Mouse (Mus musculus): ENCODE measurements around the gene Atxn2l.

Atxn2l gene

DNA sequence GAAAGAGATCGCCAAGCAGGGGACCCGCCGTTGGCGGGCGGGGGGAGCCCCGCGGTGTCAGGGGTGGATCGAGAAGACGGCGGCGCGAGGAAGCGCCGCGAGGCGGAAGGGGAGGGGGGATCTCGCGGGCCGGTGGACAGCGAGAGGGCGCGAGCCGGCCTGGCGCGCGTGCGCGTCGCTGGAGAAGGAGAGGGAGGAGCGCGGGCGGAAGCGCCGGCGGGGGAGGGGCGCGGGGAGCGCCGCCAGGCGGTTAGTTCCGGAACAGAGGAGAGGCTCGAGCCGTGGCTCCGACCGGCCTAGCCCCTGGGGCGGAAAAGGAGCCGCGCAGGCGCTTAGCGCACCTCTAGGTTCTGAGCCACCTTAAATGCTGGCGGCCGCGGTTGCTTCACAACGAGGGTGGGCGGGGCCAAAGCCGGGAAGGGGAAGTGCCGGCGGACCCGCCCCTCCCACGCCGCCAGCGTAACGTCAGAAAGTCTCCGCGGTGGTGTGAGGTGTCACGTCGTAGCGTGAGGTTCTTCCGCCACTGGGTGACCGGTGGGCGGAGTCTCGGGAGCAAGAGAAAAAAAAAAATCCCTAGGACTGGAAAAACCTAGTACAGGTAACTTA lies at the start of gene Atxn2l:
TSS of gene Atxn2l (minus strand) at position 165 of the 606 bp plus-strand sequence.
- DNase-seq (ENCODE audit: extremely low spot score, low spot score): peak; percentile 99

DNA sequence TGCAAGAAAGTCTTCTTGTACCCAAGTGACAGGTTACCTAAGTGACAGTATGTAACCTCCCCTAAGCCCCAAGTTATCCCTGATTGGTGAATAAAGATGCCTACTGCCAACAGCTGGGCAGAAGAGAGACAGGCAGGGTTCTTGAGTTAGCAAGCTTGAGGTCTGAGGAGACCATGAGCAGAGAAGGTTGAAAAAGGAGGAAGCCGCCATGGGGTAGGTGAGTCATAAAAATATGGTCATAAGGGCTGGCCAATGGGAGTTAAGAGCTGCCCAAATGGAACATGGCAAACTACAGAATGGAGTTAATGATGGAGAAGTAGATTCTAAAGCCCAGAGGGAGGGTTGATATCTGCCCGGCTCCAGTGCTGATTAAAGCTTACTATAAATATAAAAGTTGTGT lies 42.4 kb upstream of the Atxn2l start:
- no peak for DNase-seq (ENCODE audit: extremely low spot score, low spot score)

DNA sequence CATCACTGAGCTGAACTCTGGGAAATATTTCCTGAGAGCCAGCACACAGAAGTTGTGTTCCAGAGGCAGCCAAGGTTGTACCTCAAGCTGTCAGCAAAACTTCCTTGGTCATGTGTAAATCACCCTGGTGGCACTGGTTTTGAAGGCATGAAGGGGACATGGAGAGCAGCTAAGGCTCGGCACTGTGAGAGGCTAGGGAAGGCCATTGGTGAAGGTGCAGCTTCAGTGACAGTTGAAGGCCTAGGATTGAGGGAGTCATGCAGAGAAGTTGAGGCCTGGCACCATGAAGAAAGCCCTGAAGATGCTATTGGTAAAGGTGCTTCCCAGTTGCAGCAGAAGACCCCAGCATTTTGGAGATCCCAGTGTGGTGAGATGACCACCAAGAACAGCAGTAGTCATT lies 38.4 kb upstream of the Atxn2l start:
- no peak for DNase-seq (ENCODE audit: extremely low spot score, low spot score)

DNA sequence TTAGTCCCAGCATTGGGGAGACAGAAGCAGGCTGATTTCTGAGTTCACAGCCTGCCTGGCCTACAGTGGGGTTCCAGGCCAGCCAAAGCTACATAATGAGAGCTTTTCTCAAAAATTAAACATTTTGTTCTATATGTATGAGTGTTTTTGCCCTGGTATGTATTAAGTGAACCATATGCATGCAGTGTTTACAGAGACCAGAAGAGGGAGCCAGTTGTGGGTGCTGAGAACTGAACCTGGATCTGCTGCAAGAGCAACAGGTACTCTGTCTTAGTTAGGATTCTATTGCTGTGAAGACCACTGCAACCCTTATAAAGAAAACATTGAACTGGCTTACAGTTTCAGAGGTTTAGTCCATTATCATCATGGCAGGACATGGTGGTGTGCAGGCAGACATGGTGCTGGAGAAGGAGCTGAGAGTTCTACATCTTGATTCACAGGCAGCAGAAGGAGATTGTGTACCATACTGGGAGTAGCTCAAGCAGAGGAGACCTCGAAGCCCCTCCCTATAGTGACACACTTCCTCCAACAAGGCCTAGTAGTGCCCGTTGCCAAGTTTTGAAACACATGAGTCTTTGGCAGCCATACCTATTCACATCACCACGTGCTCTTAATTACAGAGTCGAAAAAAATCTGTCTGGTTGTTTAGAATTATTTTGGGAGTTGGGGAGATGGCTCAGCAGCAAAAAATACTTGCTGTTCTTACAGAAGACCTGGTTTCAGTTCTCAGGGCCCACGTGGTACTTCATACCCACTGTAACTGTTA lies 34.8 kb upstream of the Atxn2l start:
- DNase-seq (ENCODE audit: extremely low spot score, low spot score): no peak

DNA sequence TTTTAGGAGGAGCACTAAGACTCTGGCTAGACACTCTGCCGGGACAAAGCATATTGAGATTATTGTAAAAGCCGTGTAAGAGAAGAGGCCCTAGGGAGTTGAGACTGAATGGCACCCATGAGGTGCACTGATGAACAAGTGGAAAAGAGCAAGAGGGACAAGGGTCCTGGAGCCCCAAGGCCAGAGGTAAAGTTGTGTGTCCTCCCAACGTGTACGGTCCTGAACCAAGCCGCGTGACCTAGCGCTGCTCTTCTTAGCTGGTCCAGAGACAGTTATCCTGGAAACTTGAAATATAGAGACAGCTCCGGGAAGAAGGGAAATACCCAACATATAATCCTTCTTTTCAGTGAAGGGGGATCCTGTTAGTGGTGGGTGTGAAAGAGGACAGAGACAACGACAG lies 33.2 kb upstream of the Atxn2l start:
- no peak for DNase-seq (ENCODE audit: extremely low spot score, low spot score)

DNA sequence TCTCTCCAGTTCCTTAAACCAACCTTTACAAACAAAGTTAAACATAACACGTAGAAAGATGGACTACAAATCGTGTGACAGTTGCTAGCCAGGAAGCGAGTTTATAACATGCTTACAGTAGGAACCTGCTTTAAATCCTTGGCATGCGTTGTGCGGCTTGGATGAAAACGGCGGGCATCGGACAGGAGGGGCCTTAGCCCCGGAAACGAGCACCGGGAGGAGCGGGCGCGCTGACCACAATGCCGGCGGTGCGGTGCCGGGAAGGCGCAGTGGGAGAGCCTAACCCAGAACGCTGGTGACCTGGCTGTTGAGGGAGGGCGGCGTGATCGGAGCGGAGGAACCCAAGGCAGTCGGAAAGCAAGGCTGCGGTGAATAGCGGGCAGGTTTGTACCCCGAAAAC lies 32.5 kb upstream of the Atxn2l start:
- peak; percentile 47 for DNase-seq (ENCODE audit: extremely low spot score, low spot score)

DNA sequence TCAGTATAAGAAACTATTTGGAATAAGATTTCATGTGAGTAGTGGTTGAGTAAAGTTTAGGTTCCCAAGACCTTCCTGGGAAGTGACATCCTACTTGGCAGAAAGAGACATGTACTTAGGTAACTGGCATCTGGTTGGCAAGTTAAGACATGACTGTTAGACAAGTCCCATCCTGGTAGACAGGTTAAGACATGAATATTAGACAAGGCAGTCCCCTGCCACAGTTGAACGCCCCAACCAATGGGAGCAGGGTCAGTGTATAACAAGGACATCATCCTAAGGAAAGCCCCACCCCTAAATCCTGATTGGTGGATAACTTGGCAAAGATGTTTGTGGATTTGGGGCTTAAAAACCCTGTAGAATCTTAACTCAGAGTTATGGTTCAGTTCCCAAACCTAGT lies 30.2 kb upstream of the Atxn2l start:
- no peak for DNase-seq (ENCODE audit: extremely low spot score, low spot score)

DNA sequence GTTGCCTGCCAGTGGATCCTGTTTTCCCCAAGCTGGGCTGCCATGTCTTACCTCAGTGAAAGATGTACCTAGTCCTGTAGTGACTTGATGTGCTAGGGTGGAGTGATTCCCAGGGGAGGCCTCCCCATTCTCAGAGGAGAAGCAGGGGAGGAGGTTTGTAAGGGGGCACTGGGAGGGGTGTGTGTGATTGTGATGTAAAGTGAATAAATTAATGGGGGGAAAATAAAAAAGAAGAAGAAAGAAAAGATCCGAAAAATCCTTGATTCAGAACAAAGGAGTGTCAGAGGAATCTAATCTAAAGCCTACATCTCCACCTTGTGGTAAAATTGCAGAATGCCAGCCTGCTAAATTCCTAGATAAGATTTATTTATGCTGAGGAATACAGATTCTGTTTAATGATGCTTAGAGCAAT lies 24.9 kb upstream of the Atxn2l start:
- DNase-seq (ENCODE audit: extremely low spot score, low spot score): peak; percentile 54

DNA sequence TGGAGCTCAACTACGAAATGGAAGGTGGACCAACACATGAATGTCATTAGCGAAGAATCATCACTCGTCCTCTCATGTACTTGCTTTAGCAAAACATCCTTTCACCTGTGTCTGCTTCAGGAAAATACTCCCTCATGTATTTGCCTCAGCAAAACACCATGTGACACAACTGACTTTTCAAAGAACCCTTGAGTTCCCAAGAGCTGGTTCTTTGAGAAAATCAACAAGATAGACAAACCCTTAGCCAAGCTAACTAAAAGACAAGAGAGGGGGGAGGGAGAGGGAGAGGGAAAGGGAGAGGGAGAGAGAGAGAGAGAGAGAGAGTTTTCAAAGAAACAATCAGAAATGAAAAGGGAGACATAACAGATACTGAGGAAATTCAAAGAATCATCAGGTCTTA lies 20.1 kb upstream of the Atxn2l start:
- DNase-seq (ENCODE audit: extremely low spot score, low spot score): no peak

DNA sequence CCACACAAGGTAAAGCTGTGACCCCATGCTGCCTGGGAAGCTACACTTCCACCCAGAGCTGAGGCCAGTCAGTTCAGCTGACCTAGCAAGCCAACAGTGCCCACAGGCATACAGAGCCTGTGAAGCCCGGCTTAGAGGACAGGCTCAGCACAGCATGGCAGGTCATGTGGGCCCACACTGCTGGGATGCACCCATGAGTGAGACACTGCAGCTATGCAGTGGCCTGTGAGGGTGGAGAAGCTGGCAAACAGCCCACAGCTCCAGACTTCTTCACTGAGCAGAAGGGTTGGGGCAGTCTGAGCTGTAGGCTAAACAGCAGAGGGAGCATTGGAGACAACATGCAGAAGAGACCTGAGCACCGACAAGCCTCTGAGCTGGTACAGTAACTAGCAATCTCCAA lies 16.3 kb upstream of the Atxn2l start:
- no peak for DNase-seq (ENCODE audit: extremely low spot score, low spot score)

DNA sequence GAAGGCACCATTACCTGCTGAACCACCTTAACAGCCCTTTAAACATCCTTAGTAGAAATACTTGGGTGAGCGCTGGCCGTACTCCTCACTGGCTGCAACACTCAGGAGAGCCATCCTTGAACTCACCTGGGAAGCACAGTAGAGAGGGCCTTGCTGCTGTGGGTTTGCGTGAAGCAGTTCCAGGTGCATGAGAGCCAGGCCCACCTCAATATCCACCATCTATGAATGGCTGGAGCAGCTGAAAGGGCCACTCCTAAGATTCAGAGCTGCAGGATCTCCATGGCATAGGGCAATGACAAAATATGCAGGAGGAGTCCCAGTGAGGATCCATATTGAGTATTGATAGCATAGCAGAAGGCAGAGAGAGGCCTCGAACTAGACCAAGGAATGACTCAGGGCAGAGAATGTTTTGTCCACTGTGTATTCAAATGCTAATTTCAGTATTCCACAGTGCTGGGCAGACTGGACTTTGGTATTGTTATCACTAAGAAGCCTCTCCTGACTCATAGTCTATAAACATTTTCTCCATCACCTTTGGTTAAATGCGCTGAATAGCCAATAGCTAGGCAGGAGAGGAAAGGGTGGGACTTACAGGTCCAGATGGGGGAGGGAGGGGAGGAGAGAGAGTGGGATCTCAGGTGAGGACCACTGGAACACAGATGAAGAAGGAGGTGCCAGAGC lies 15.2 kb upstream of the Atxn2l start:
- no peak for DNase-seq (ENCODE audit: extremely low spot score, low spot score)

DNA sequence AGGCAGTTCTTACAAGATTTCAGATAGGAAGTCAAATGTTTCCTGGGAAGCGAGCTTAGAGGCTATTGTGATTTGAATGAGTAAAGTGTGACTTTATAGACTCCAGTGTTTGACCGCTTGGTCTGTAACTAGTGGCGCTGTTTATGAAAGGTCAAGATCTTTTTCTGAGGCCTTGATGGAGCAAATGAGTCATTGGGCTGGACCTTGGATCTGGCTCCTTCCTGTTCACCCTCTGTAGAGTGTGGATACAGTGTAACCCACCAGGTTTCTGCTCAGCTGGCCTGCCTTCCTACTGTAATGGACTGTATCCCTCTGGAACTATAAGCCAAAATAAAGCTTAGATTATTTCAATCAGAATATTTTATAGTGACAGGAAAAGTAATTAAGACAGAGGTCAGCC lies 8.1 kb upstream of the Atxn2l start:
- DNase-seq (ENCODE audit: extremely low spot score, low spot score): no peak

DNA sequence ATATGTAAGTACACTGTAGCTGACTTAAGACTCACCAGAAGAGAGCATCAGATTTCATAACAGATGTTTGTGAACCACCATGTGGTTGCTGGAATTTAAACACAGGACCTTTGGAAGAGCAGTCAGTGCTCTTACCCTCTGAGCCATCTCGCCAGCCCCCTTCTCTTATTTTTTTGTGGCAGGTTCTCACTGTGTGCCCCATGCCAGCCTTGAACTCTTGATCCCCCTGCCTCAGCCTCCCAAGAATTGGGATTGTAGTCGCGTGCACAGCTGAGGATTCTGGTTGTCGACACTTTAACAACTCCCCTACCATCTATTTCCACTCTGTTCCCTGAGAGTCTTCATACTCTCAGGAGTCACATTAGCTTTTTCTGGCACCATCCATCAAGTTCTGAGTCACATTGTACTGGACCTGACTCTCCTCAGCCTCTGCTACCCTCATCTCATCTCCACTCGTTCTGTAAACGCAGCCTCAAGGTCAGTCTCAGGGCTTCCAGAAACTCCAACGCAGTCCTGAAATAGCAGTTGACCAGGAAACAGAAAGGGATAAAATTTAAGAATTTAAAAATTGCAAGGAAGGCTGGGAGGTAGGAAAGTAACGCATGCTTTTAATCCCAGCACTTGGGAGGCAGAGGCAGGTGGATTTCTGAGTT lies 4.0 kb upstream of the Atxn2l start:
- DNase-seq (ENCODE audit: extremely low spot score, low spot score): no peak

DNA sequence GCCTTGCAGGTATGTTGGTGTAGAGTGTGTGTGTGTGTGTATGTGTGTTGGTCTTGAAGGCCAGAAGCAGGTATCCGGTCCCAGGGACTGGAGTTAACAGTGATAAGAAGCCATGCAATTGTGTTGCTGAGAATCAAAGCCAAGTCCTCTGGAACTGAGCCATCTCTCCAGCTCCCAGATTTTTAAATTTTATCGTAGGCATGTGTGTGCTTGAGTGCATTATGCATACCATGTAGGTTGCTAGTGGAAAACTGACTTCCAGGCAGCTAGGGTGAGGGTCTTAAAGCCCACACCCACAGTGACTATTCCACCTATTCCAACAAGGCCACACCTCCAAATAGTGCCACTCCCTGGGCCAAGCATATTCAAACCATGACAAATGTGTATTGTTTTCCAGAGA lies 1.7 kb upstream of the Atxn2l start:
- DNase-seq (ENCODE audit: extremely low spot score, low spot score): no peak

DNA sequence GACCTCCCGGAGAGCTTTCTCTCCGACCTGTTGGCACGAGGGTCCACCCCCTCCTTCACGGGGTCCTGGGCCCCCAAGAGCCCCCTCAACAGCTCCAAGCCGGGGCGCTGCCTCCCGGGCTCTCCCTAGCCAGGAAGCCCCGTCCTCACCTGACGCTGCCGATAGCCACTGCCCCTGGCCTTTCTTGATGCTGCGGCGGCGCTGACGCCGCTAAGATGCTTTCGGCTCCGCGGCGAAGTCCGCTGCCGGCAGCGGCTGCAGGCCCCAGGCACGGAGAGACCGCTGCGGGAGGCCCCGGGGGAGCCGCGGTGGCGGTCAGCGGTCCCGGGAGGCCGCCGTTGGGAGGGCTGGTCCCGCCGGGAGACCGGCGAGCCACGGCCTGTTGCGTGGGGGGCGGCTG lies 486 bp downstream of the Atxn2l start:
- no peak for DNase-seq (ENCODE audit: extremely low spot score, low spot score)

DNA sequence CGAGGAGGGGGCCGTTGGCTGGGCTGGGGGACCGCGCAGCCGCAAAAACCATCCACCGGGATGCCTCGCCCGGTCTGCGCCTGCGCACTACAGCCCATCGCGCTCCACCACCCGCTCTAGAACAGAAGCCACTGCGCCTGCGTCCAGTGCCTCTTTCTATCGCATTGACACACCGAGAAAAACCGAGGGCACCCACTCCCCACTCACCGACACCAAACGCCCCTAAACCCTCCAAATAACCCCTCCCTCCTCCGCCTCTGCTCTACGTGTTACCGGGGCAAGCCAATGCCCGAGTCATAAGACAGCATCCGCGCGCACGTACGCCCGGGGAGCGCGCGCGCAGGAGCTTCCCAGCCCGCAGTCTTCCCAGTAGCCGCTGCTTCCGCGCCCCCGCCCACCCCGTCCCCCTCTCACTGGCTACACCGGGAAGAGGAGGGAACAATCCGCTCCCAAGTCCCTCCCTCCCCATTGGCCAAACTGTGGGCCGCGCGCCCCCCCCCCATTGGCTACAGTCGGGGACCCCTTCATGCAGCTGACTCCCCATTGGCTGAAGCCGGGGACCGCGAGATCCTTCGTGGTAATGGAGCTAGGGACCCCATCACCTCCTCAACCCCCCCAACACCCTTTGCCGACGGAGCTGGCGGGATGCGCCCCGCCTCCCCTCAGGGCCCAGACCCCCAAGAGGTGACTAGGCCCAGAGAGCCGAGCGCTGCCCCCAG lies 1.1 kb downstream of the Atxn2l start:
- DNase-seq (ENCODE audit: extremely low spot score, low spot score): peak; percentile 96

DNA sequence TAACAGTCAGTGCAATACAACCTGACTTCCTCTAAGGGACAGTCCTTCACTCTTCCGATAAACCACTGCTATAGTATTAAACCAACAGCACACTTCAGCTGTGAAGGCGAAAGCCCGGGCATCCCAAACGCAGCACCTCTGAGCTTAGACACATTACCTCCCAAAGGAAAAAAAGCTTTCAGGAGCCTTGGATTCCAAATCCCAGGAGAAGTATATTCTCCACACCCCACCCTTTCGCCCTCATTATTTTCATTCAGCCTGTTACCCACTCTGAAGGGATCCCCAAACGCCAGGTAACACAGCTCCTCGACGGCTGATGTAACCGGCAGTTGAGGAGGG lies 1.6 kb downstream of the Atxn2l start:
- no peak for DNase-seq (ENCODE audit: extremely low spot score, low spot score)

DNA sequence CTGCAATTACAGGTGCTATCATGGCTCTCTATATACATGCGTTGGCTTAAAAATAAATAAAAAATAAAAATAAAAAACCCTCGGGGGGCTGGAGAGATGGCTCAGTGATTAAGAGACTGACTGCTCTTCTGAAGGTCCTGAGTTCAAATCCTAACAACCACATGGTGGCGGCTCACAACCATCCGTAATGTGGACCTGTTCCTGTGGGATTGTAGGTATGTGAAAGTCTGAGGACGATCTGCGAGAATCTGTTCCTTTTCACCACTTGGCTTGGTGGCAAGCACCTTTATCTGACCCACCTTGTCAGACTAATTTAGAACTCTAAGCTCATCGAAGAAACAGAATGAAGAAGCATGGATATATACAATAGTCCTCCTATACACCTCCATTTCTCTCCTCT lies 3.8 kb downstream of the Atxn2l start:
- DNase-seq (ENCODE audit: extremely low spot score, low spot score): no peak

DNA sequence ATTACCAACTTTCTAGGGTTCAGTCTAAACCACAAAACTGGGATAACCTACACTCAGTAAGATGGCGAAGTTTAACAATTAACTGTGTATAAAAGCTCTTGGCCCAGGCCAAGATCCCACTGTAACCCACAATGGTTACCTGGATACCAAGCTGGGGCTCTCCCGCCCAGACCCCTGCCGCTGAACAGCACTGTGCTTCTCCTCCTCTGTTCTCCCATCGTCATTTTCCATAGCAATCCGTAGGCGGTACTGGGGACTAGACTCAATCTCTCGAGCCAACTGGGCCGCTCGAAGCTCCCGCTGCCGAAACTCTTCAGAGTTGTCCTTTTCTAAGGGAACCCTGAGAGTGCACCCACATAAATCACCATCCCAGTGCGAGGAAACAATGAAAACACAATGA lies 5.3 kb downstream of the Atxn2l start:
- no peak for DNase-seq (ENCODE audit: extremely low spot score, low spot score)

DNA sequence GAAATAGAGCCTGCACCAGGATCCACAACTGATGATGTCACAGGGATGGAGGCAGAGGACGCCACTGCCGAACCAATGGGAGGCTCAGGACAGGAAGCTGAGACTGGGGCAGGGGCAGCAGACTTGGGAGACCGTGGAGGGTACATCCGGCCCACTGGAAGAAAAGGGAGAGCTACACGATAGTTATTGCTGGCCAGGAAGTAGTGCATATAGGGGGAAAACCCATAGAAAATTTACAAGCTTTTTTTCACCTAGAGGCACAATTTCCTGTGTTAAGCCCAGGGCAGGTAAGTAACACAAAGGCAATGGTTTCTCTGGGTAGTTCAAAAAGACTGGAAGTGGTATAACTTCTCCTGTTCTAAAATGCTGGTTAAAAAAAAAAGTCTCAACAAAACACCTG lies 6.8 kb downstream of the Atxn2l start:
- no peak for DNase-seq (ENCODE audit: extremely low spot score, low spot score)

DNA sequence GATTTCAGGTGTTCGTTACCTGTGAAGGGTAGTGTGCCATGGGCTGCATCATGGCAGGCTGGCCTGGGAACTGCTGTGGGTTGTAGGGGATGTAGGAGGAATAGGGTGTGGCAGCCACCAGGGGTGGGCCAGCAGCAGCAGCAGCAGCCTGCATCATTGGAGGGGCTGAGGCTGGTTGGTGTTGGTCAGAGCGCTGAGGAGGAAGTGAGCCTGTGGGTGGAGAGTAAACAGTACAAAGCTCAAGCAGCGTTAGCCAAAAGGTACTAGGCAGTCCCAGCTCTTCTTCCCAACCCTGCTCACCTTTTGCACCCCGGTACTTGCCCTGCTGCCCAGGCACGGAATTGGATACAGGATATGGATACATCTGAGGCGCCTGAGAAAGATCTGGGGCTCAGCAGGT lies 9.1 kb downstream of the Atxn2l start:
- DNase-seq (ENCODE audit: extremely low spot score, low spot score): no peak

DNA sequence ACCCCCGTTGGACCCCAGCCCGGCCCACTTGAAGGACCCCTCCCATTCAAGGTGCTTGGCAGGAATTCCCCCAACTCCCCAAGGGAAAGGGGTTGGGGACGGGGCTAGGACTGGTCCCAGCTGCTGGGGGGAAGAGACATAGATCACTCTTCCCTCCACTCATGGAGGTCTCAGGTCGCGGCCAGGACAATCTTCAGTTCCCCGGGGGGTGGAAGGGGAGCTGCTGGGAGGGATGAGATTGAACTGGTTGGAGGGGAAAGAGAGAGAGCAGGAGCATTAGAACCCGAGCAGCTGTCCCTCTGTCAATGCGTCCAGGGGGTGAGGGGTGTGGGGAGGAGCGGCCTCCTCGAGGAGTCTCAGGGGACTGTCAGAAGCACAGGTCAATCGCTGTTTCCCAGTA lies 11.3 kb downstream of the Atxn2l start:
- peak; percentile 22 for DNase-seq (ENCODE audit: extremely low spot score, low spot score)
